Mouse (Mus musculus) cerebellum, postnatal 36 days (tissue): Measurements from ENCODE around the gene Taf12.
A peak's percentile ranks its signal among the peaks of the same experiment; 100 is the strongest.
"Not testable (repeated sequence)": the region's sequence is repeated elsewhere in the genome, so short reads cannot be mapped to it uniquely, and the experiment has no call there.

ENCODE experiments used
- DNase-seq, 2 experiments: peaks; one replicate each; pipeline ENCODE4 v3.0.0; 2021 to 2022; ENCODE audit warnings: mixed read lengths in 2 of 2

Gene Taf12

GRCm38 (mm10) chr4:132273166-132273565 is 1.0 kb upstream of the Taf12 start:
- peak in 1 of 2 experiments; percentile 26 for DNase-seq

- no peak for DNase-seq
These were observed 1.8 kb downstream of the Taf12 start for GRCm38 (mm10) chr4:132275949-132276348.

DNA sequence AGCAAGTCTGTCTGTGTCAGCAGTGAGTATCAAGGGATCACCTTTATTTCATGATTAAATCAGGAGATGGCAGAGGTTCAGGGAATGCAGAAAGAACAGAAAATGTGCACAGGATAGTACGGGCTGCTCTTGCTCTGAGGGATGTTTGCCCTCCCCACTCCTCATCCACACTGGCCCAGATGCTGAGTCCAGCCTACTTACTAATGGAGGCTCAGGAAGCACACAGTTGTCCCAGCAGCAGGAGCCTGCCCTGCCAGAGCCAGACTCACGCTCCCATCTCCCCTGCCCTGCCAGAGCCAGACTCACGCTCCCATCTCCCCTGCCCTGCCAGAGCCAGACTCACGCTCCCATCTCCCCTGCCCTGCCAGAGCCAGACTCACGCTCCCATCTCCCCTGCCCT is 14.7 kb downstream of the Taf12 start:
- not testable (repeated sequence) for DNase-seq

DNA sequence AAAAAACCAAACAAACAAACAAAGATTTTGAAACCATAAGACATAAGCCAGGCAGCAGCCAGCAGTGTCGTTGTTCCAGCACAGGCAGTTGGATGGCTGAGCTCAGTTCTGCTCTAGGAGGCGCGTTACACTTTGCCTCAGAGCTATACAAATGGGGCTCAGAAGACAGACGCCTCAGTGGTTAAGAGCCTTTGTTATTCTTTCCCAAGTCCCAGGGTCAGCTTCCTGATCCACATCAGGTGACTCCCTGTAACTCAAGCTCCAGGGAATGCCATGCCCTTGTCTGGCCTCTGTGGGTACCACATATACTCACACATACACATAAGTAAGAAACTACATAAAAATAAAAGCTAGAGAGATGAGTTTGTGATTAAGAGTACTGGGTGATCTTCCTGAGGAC is 16.9 kb downstream of the Taf12 start:
- DNase-seq: no peak

DNA sequence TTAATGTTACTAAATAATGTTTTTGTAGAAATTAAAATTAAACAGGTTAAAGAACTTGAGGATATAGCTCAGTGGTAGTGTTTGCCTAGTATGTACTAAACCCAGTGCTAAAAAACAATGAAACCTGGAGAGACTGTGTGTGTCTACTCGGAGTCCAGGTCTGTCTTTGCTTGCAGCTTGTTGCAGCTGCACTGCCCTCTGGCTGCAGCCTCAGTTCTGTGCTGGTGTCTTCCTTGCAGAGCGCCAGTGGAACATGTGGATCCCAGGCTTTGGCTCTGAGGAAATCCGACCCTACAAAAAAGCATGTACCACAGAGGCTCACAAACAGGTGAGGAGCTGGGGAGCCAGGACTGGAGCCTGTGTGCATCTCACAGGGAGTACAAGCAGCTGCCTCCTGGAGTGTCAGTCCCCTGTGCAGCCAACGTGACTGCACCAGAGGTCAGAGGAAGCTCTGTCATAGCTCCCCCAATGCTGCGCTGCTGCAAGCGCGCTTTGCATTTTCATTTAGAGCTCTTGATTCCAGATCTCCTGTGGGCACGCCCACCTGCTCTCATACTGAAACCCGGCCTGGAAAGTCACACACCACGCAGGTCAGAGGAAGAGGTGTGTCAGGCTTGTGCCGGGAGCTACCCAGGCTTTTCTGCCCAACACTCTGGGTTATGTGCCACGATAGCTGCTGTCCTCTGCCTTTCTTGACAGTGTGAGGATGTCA is 17.6 kb downstream of the Taf12 start:
- no peak for DNase-seq

DNA sequence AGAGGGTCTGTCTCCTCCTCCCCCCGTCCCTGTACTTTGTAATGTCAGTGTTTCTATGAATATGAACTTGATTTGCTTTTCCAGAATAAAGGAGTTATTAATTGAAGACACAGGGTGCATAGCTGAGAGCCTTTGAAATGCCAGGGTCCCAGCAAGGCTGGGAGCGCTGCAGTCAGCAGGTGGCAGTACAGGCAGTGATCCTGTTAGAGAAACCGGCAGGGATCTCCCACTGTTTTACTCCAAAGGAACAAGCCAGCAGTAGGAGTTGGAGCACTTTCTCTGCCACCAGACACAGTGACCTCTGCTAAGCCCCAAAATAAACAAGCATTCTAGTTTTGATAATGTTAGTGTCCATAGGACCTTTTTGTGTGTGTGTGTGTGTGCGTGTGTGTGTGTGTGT is 18.8 kb downstream of the Taf12 start:
- peak in 1 of 2 experiments; percentile 24 for DNase-seq

- no peak for DNase-seq
These were observed 19.6 kb downstream of the Taf12 start for GRCm38 (mm10) chr4:132293682-132294240.

GRCm38 (mm10) chr4:132295696-132296390 is 21.7 kb downstream of the Taf12 start:
- DNase-seq: no peak

DNA sequence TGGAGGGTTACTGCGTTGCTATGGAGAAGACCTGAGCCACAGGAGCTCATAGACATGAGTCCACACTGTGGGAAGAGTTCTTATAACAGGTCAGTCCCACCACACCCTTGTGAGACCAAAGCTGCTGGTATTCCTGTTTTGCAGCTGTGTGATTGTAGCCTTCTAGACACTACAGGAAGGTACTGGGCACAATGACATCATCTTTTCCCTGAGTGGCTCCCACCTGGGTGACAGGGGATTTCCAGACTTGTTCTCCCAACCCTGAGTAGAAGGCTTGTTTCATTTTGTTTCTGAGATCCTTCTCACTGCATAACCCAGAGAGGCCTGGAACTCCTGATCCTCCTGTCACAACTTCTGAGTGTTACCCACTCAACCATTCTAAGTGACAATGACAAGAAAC is 25.7 kb downstream of the Taf12 start:
- DNase-seq: no peak

GRCm38 (mm10) chr4:132301486-132301885 is 27.3 kb downstream of the Taf12 start:
- DNase-seq: no peak

DNA sequence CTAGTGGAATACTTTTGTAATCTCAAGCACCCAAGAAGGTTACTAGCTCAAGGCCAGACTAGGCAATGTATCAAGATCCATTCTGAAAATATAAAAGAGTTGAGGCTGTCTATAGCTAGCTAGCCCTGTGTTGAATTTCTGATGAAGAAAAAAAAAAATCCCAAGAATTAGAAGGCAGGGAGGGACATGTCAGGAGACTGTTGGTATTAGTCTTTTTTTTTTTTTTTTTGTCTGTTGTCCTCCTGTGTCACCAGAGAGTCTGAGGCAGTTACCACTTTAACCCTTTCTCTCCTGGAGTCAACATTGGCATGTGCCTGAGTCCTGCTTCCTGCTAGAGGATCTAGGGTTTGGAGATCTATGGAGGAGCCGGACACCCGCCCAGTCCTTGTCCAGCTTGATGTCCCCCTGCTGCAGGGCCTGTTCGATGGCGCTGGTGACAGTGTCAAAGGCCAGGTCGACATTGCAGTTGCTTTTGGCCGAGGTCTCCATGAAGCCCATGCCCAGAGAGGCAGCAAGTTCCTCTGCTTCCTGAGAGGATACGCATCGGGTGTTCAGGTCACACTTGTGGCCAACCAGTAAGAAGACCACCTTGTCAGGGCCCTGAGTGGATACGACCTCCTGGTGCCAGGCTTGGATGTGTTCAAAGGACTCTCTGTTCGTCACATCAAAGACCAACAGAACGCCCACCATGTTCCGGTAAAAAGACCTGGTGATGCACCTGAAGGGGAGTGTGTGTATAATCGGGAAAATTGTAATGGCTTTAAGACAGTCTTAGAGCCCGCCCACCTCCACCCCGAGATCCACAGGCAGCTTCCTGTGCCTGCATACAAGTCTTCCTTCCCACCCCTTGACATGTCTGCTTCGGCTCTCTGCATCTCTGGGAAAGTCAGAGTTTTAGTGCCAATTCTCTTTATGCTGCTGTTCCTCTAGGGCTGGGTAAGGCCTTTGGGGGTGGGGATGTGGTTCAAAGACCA is 28.1 kb downstream of the Taf12 start:
- DNase-seq: no peak

GRCm38 (mm10) chr4:132302939-132303479 is 28.8 kb downstream of the Taf12 start, which contains the start of gene Rab42:
Gene Rab42, minus strand, starts transcription at chr4:132303385.
- DNase-seq: peak in 1 of 2 experiments; percentile 32

- not testable (repeated sequence) for DNase-seq
These were observed 29.3 kb downstream of the Taf12 start for GRCm38 (mm10) chr4:132303484-132303883.

GRCm38 (mm10) chr4:132305276-132305675 is 31.1 kb downstream of the Taf12 start:
- no peak for DNase-seq

DNA sequence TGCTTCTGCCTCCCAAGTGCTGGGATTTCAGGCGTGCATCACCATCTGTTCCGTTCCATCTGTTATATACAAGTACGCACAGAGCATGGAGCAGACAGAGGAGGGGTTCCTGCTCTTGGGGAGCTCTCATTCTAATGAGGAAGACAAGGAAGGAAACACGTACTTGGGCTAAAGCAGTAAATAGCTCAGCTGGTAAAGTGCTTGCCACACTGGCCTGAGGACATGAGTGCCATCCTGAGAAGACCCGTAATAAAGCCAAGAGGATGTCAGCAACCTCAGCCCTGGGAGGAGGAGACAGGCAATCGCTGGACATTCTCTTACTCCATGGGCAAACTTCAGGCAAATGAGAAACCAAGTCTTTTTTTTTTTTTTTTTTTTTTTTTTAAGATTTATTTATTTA is 31.8 kb downstream of the Taf12 start:
- DNase-seq: no peak

DNA sequence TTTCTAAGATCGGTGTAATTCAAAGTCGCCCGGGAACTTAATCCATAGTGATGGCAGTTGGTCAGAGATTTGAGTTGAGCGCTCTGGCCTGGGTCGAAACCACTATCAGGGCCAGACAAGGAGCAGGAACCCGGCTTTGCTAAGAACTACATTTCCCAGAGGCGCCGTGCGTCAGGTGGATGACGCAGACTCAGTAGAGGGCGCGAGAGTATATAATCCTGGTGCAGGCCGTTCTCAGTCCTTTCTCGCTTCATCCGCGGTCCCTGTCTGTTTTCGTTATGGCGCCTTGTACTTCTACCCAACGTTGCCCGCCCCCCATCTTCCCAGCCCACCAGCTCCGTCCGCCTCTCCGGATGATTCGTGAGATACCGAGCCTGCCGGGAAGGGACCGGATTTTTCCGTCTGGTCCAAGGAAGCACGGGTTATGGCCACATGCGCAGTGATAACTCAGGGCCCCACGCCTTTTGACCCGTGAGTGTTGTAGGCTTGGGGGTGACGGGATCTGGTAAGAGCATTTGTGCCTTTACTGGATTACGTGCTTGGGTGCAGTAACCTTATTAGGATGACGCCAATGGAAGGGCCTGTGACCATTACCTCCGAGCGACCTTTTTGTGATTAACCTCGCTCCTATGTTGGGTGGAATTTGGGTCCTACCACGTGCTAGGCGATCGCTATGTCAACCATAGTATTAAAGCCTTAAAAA is 34.4 kb downstream of the Taf12 start:
- DNase-seq: peak; percentile 87 to 92

DNA sequence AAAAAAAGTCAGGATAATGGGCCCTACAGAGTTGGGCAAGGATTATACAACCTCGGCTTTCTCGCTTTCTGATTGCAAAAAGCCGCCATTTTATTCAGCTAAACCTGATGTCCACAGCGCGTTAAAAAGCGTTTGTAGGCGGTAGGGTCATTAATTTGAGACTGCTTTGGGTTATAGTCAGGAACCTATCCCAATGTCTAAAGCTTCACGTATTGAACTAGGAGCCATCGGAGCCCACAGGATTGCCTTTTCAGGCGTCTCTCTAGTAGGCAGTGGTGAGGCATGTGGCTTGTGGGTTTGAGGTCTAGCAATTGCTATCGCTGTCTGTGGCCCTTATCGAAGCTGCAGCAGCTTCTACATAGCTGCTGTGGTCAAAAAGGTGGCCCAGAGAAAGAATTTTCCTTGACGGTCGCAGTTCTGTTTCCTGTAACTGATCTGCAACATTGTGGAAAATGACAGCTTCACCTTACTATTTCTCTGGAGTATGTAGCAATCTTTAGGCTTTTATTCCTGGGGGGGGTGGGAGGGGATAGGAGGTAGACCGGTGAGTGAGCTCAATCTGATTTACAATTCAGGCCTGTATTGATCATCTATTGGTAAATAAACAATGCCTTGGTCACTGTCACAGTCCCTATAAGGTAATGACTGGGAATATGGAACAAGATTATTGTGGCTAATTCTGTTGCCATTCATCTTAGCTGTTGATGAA is 35.1 kb downstream of the Taf12 start:
- DNase-seq: peak in 1 of 2 experiments; percentile 31

- peak; percentile 16 to 35 for DNase-seq
These were observed 35.8 kb downstream of the Taf12 start for GRCm38 (mm10) chr4:132309849-132310472.

DNA sequence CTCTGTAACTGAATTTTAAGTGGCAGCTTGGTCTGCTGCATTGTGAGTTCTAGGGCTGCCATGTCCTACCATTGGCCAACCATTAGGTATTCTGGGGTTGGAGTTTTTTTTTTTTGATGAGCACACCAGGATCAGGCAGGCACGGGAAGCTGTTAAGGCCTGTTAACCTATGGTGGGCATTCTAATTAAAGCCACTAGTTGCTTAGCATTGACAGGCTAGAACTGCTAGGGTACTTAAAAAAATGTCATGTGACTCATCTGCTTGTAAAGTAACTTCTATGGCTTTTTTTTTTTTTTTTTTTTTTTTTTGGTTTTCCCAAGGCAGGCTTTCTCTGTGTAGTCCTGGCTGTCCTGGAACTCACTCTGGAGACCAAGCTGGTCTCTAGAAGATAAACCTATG is 37.0 kb downstream of the Taf12 start:
- no peak for DNase-seq

DNA sequence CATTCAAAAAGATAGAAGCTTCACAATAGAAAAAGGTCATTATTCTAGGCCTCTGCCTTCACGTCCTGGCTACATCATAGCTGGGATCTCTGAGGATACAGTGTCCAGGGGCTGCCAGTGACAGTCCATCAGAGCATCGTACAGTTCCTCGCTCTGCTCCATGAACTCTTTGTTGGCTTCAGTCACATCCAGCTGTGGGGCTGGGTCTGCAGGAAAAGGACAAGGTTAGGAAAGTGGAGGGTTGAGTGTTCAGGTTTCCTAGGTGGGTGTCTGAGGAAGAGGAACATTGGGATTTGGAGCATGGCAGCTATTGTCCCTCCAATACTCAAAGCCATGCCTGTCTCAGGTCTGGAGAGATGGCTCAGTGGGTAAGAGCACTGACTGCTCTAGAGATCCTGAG is 37.6 kb downstream of the Taf12 start:
- no peak for DNase-seq

- DNase-seq: no peak
These were observed 38.5 kb downstream of the Taf12 start for GRCm38 (mm10) chr4:132312627-132313026.
